Mouse (Mus musculus) cerebellum, adult 8-10 months (tissue): ENCODE data around the gene Timm13.
A peak's percentile ranks its signal among the peaks of the same experiment; 100 is the strongest.

Source experiments
- DNase-seq: peaks from one replicate; pipeline ENCODE4 v3.0.0; 2022

Timm13 gene

DNA sequence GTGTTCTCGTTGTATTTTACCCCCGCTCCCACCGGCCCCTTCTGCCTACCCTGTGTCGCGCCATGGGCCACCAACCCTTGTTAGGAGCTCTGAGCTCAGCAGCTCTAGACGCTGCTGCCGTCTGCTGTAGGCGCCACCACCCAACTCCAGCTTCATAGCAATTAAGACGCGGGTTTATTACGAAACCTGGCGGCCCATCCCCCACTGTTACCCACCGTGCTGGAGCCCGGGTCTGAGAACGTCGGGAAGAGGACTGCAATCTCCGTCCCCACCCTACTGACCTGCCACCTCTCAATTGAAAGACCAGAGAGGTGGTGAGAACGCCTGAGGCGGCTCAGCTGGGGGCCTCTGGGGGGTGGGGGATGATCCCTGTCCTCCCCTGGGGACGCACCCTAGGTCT is 31.4 kb upstream of the Timm13 start:
- DNase-seq: no peak

- DNase-seq: no peak
These were observed 30.9 kb upstream of the Timm13 start for GRCm38 (mm10) chr10:80931695-80932094.

GRCm38 (mm10) chr10:80931153-80931671 is 30.4 kb upstream of the Timm13 start:
- no peak for DNase-seq

- peak; percentile 68 for DNase-seq
These were observed 29.8 kb upstream of the Timm13 start for GRCm38 (mm10) chr10:80930361-80931152.

GRCm38 (mm10) chr10:80929299-80930226 is 28.8 kb upstream of the Timm13 start, which contains the start of gene Gadd45b:
Gadd45b (plus strand) TSS chr10:80930073.
- DNase-seq: peak; percentile 98

GRCm38 (mm10) chr10:80928586-80929298 is 28.0 kb upstream of the Timm13 start:
- peak; percentile 94 for DNase-seq

DNA sequence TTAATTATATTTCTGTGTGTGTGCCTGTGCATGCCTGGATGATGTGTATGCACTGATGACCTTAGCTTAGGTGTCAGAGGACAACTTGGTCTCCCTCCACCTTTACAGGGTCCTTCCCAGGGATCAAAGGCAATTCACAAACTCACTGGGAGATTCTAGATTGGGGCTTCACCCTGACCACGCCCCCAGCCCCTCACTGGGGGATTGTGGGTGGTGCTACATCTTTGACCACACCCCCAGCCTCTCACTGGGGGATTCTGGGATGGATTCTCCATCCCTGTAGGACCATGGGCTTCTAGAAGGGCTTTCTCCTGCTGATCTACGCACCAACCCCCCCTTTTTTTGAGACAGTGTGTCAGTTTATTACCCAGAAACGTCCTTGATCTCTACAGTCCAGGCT is 24.7 kb upstream of the Timm13 start:
- peak; percentile 21 for DNase-seq

GRCm38 (mm10) chr10:80921923-80922322 is 21.2 kb upstream of the Timm13 start:
- no peak for DNase-seq

- DNase-seq: peak; percentile 82
These were observed 17.1 kb upstream of the Timm13 start, which contains the start of gene Lmnb2 for GRCm38 (mm10) chr10:80917779-80918434. Lmnb2 (minus strand) TSS chr10:80918245.

- DNase-seq: no peak
These were observed 16.6 kb upstream of the Timm13 start for GRCm38 (mm10) chr10:80917336-80917778.

- DNase-seq: no peak
These were observed 15.0 kb upstream of the Timm13 start for GRCm38 (mm10) chr10:80915736-80916135.

- DNase-seq: no peak
These were observed 14.5 kb upstream of the Timm13 start for GRCm38 (mm10) chr10:80915260-80915659.

- DNase-seq: peak; percentile 79
These were observed 13.5 kb upstream of the Timm13 start for GRCm38 (mm10) chr10:80914253-80914656.

- DNase-seq: no peak
These were observed 12.7 kb upstream of the Timm13 start for GRCm38 (mm10) chr10:80913364-80914011.

DNA sequence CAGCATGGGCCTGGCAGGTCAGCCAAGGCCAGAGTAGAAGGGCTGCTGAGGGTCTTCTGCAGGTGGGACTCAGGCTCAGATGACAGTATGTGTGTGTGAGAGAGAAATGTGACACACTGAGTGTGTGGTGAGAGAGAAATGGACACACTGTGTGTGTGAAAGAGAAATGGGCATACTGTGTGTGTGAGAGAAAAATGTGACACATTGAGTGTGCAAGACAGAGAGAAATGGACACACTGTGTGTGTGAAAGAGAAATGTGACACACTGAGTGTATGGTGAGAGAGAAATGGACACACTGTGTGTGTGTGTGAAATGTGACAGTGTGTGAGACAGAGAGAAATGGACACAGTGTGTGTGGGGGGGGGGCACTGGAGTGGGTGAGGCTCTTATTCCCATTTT is 11.1 kb upstream of the Timm13 start:
- no peak for DNase-seq

- DNase-seq: no peak
These were observed 10.6 kb upstream of the Timm13 start for GRCm38 (mm10) chr10:80911354-80911753.

- DNase-seq: no peak
These were observed 8.8 kb upstream of the Timm13 start for GRCm38 (mm10) chr10:80909375-80910162.

GRCm38 (mm10) chr10:80904709-80905108 is 3.9 kb upstream of the Timm13 start:
- DNase-seq: no peak

- no peak for DNase-seq
These were observed 3.4 kb upstream of the Timm13 start for GRCm38 (mm10) chr10:80904004-80904693.

DNA sequence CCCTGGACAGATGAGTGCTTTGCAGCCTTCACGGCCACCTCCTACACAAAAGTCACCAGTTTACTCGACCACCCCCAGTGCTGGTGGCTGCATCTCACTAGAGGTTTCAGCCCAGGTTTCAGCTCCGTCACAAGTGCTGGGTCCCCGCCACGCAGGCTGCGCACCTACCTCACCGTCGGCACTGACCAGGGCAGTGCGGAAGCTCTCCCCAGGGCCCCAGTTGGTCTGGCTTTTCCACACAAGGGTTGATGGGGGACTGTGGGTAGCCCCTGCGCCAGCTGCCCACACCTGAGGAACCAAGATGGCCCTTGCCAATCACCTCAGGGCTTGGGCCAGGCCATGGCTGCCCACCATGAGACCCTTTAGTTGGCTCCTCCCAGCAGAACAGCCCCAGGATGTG is 2.5 kb upstream of the Timm13 start:
- no peak for DNase-seq
